Mouse (Mus musculus) embryonic facial prominence, embryonic 13.5 days (tissue): ENCODE results near the gene Adam1a. TPM values are rescaled to one million over a fixed set of nuclear protein-coding genes. Genes with fewer than 3 reads are reported as not detected.

ENCODE experiments used
- ATAC-seq: fragments of 200-750 bp; cut with Nextera tagmentation; 2 replicates; pipeline ENCODE4 v1.8.0; 2017; ENCODE audit warnings: low read depth; ENCODE audit not compliant: insufficient number of reproducible peaks, insufficient read depth, low FRiP score, low TSS enrichment
- H3K27ac ChIP-seq: fragments of 300-500 bp; sonication (generic); 2 replicates; pipeline ENCODE4 v1.5.1; 2015; ENCODE audit warnings: moderate library complexity, mild to moderate bottlenecking, inconsistent platforms
- H3K27me3 ChIP-seq: fragments of 300-500 bp; sonication (generic); 2 replicates; pipeline ENCODE4 v1.6.1; 2015; ENCODE audit warnings: mild to moderate bottlenecking, inconsistent platforms
- H3K36me3 ChIP-seq: fragments of 300-500 bp; sonication (generic); 2 replicates; pipeline ENCODE4 v1.6.1; 2015; ENCODE audit warnings: mild to moderate bottlenecking, inconsistent platforms
- H3K4me1 ChIP-seq: fragments of 300-500 bp; sonication (generic); 2 replicates; pipeline ENCODE4 v1.6.1; 2015; ENCODE audit warnings: inconsistent platforms
- H3K4me2 ChIP-seq: fragments of 300-500 bp; sonication (generic); 2 replicates; pipeline ENCODE4 v1.6.1; 2015; ENCODE audit warnings: moderate library complexity, mild to moderate bottlenecking, inconsistent platforms
- H3K4me3 ChIP-seq: fragments of 300-500 bp; sonication (generic); 2 replicates; pipeline ENCODE4 v1.5.1; 2015; ENCODE audit warnings: mild to moderate bottlenecking, inconsistent platforms
- H3K9ac ChIP-seq: fragments of 300-500 bp; sonication (generic); 2 replicates; pipeline ENCODE4 v1.6.1; 2015; ENCODE audit warnings: mild to moderate bottlenecking, inconsistent platforms
- H3K9me3 ChIP-seq: fragments of 300-500 bp; sonication (generic); 2 replicates; pipeline ENCODE4 v1.6.1; 2016; ENCODE audit warnings: inconsistent platforms
- WGBS: fragments of 180-500 bp; shearing (Covaris S2); methylation state at CpG from one replicate; pipeline ENCODE4 v1.1.7; 2015; ENCODE audit warnings: mixed read lengths; 5-methylcytosine and 5-hydroxymethylcytosine counted together
- polyA plus RNA-seq: library from polyadenylated mRNA; unstranded; fragments of >200 nt; fragmentation: Nextera tagmentation; extraction: Ambion mirVana; gene quantifications from 2 replicates; pipeline ENCODE4 v1.2.1, GENCODE M21; 2015

The Adam1a gene
- polyA plus RNA-seq, 1 experiment from 2014 or later = 2.5 TPM

DNA sequence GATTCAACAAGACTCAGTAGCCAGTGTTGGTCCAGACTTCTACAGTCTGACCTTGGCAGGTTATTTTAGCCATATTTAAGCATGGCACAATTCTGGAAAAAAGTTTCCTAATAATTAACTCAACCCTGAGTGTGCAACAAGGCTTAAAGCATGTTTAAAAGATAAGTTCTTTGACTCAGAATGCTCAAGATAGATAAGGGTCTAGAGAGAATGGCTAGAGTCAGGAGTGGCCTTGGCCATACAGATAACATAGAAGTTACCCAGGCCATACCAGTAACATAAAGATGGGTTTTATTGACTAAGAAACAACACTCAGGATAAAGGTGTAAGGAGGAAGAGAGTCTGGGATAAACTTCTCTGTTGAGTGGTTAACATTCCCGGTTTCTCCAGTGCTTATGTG lies 69.2 kb downstream of the Adam1a start:
- Histone ChIP-seq H3K4me1 (no peaks in the 10 kb centered on the region), H3K27me3 (no peaks in the 10 kb centered on the region), H3K9me3 (no peaks in the 10 kb centered on the region), H3K4me3 (no peak overlapping the region), H3K9ac (no peak overlapping the region), H3K4me2 (no peak overlapping the region), H3K36me3 (no peaks in the 10 kb centered on the region), H3K27ac (no peak overlapping the region)
- no peak for ATAC-seq
- WGBS = 76% methylated on average over 1 of the region's 1 CpGs

GRCm38 (mm10) chr5:121474610-121475009 lies 70.7 kb downstream of the Adam1a start:
- Histone ChIP-seq H3K9ac (no peak overlapping the region), H3K36me3 (no peaks in the 10 kb centered on the region), H3K4me2 (no peak overlapping the region), H3K4me3 (no peak overlapping the region), H3K27ac (no peak overlapping the region), H3K4me1 (no peaks in the 10 kb centered on the region), H3K9me3 (no peaks in the 10 kb centered on the region), H3K27me3 (no peaks in the 10 kb centered on the region)
- no peak for ATAC-seq
- 70% methylated on average over 7 of the region's 7 CpGs for WGBS

DNA sequence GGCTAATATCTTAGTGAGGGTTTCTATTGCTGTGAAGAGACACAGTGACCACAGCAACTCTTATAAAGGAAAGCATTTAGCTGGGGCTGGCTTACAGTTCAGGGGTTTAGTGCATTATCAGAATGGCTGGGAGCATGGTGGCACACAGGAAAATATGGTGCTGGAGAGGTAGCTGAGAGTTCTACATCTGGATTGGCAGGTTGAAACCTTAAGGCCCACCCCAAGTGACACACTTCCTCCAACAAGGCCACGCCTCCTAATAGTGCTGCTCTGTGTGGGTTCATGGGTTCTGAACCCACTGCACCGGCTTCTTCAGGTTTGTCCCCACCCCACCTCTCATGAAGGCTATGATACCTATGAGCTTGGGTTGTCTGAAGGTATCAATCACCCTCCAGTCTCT lies 72.9 kb downstream of the Adam1a start:
- no peak for ATAC-seq
- Histone ChIP-seq H3K36me3 (no peaks in the 10 kb centered on the region), H3K9me3 (no peaks in the 10 kb centered on the region), H3K4me3 (no peak overlapping the region), H3K27me3 (no peaks in the 10 kb centered on the region), H3K4me1 (no peaks in the 10 kb centered on the region), H3K4me2 (no peak overlapping the region), H3K27ac (no peak overlapping the region), H3K9ac (no peak overlapping the region)
- 80% methylated on average over 2 of the region's 2 CpGs for WGBS

DNA sequence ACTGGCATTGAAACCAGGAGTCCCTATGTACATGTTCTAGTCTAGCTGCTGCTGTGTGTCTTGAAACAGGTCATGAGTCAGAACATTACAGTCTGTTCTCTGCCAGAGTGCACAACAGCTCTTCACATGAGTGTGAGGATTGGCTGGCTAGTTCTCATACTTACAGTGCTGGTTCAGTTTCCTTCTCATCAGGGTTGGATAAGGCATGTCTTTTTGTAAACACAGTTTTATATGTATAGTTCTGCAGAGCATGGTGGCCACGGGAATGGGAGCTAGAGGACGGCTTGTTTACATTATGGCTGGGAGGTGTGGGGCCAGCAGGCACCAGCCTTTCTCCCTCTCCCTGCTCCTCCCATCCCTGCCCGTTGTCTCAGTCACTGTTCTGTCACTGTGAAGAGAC lies 75.7 kb downstream of the Adam1a start:
- ATAC-seq = no peak
- no peak overlapping the region for H3K27ac ChIP-seq
- 59% methylated on average over 3 of the region's 3 CpGs for WGBS
- no peak overlapping the region for H3K4me2 ChIP-seq
- no peaks in the 10 kb centered on the region for H3K36me3 ChIP-seq
- H3K4me3 ChIP-seq = no peak overlapping the region
- H3K9me3 ChIP-seq = no peaks in the 10 kb centered on the region
- H3K9ac ChIP-seq = no peak overlapping the region
- H3K27me3 ChIP-seq = no peaks in the 10 kb centered on the region
- no peaks in the 10 kb centered on the region for H3K4me1 ChIP-seq

Other genes starting within 250 kb of the Adam1a start
- gene Trafd1, start 159.8 kb downstream of the Adam1a start, polyA plus RNA-seq = 74.6 and 80.7 TPM in 2 replicates
- gene Naa25, start 147.5 kb downstream of the Adam1a start, polyA plus RNA-seq = 39.2 and 40.8 TPM in 2 replicates
- 1.3 TPM in 2 replicates for gene Tmem116, start 93.6 kb downstream of the Adam1a start, polyA plus RNA-seq
- 160 TPM in 2 replicates for gene Erp29, start 93.0 kb downstream of the Adam1a start, polyA plus RNA-seq
- gene Adam1b, start 42.0 kb downstream of the Adam1a start, polyA plus RNA-seq = not detected in 2 replicates
- gene Gm42878, start within 50 bp of the Adam1a start, polyA plus RNA-seq = not detected in 2 replicates
- gene Mapkapk5, start 423 bp upstream of the Adam1a start, polyA plus RNA-seq = 49.4 and 55.2 TPM in 2 replicates
- 259 and 281 TPM in 2 replicates for gene Aldh2, start 48.3 kb upstream of the Adam1a start, polyA plus RNA-seq
- gene Acad12, start 73.5 kb upstream of the Adam1a start, polyA plus RNA-seq = 1.2 and 1.9 TPM in 2 replicates
- 1.9 and 2.1 TPM in 2 replicates for gene Acad10, start 115.0 kb upstream of the Adam1a start, polyA plus RNA-seq
- gene Brap, start 115.1 kb upstream of the Adam1a start, polyA plus RNA-seq = 44.5 and 44.7 TPM in 2 replicates
- 53.2 and 69.2 TPM in 2 replicates for gene Atxn2, start 165.9 kb upstream of the Adam1a start, polyA plus RNA-seq